Mouse (Mus musculus) embryonic facial prominence, embryonic 13.5 days (tissue): ENCODE data around the gene 2810408A11Rik. TPM values are rescaled to one million over a fixed set of nuclear protein-coding genes. Genes with fewer than 3 reads are reported as not detected.
A peak's percentile ranks its signal among the peaks of the same experiment; 100 is the strongest.
"Not testable (repeated sequence)": the region's sequence is repeated elsewhere in the genome, so short reads cannot be mapped to it uniquely, and the experiment has no call there.

Experiments used
- ATAC-seq: fragments of 200-750 bp; cut with Nextera tagmentation; 2 replicates; pipeline ENCODE4 v1.8.0; 2017; ENCODE audit warnings: low read depth; ENCODE audit not compliant: insufficient number of reproducible peaks, insufficient read depth, low FRiP score, low TSS enrichment
- H3K27ac ChIP-seq: fragments of 300-500 bp; sonication (generic); 2 replicates; pipeline ENCODE4 v1.5.1; 2015; ENCODE audit warnings: moderate library complexity, mild to moderate bottlenecking, inconsistent platforms
- H3K27me3 ChIP-seq: fragments of 300-500 bp; sonication (generic); 2 replicates; pipeline ENCODE4 v1.6.1; 2015; ENCODE audit warnings: mild to moderate bottlenecking, inconsistent platforms
- H3K36me3 ChIP-seq: fragments of 300-500 bp; sonication (generic); 2 replicates; pipeline ENCODE4 v1.6.1; 2015; ENCODE audit warnings: mild to moderate bottlenecking, inconsistent platforms
- H3K4me1 ChIP-seq: fragments of 300-500 bp; sonication (generic); 2 replicates; pipeline ENCODE4 v1.6.1; 2015; ENCODE audit warnings: inconsistent platforms
- H3K4me2 ChIP-seq: fragments of 300-500 bp; sonication (generic); 2 replicates; pipeline ENCODE4 v1.6.1; 2015; ENCODE audit warnings: moderate library complexity, mild to moderate bottlenecking, inconsistent platforms
- H3K4me3 ChIP-seq: fragments of 300-500 bp; sonication (generic); 2 replicates; pipeline ENCODE4 v1.5.1; 2015; ENCODE audit warnings: mild to moderate bottlenecking, inconsistent platforms
- H3K9ac ChIP-seq: fragments of 300-500 bp; sonication (generic); 2 replicates; pipeline ENCODE4 v1.6.1; 2015; ENCODE audit warnings: mild to moderate bottlenecking, inconsistent platforms
- H3K9me3 ChIP-seq: fragments of 300-500 bp; sonication (generic); 2 replicates; pipeline ENCODE4 v1.6.1; 2016; ENCODE audit warnings: inconsistent platforms
- WGBS: fragments of 180-500 bp; shearing (Covaris S2); methylation state at CpG from one replicate; pipeline ENCODE4 v1.1.7; 2015; ENCODE audit warnings: mixed read lengths; 5-methylcytosine and 5-hydroxymethylcytosine counted together
- polyA plus RNA-seq: library from polyadenylated mRNA; unstranded; fragments of >200 nt; fragmentation: Nextera tagmentation; extraction: Ambion mirVana; gene quantifications from 2 replicates; pipeline ENCODE4 v1.2.1, GENCODE M21; 2015

2810408A11Rik gene
- polyA plus RNA-seq, 1 experiment from 2014 or later: 15.6 TPM

DNA sequence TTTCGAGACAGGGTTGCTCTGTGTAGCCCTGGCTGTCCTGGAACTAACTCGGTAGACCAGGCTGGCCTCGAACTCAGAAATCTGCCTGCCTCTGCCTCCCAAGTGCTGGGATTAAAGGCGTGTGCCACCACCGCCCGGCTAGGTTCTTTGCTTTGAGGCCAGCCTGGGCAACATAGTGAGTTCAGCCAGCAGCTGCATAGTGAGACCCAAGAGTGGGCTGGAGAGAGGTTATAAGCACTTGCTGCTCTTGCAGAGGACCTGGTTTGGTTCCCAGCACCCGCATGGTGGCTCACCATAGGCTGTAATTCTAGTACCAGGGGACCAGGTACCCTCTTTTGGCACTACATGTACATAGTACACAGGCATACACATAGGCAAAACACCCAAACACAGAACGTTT is 29.4 kb upstream of the 2810408A11Rik start:
- H3K36me3 ChIP-seq, H3K4me2 ChIP-seq, H3K27me3 ChIP-seq, H3K9ac ChIP-seq, H3K4me3 ChIP-seq, H3K27ac ChIP-seq, H3K9me3 ChIP-seq, ATAC-seq, H3K4me1 ChIP-seq: not testable (repeated sequence)
- 86% methylated on average over 8 of the region's 8 CpGs for WGBS

- Histone ChIP-seq H3K9ac (no peak overlapping the region), H3K4me3 (no peak overlapping the region), H3K4me1 (peaks cover 9% of the 10 kb centered on the region), H3K9me3 (no peaks in the 10 kb centered on the region), H3K4me2 (no peak overlapping the region), H3K36me3 (no peaks in the 10 kb centered on the region), H3K27ac (no peak overlapping the region), H3K27me3 (no peaks in the 10 kb centered on the region)
- no peak for ATAC-seq
- 90% methylated on average over 4 of the region's 4 CpGs for WGBS
These were observed 28.9 kb upstream of the 2810408A11Rik start for GRCm38 (mm10) chr11:69929712-69930111.

- peaks cover 4% of the 10 kb centered on the region; the same call in 1 of the 2 replicates for H3K4me1 ChIP-seq
- WGBS: 93% methylated on average over 2 of the region's 2 CpGs
- ATAC-seq: no peak
These were observed 26.7 kb upstream of the 2810408A11Rik start for GRCm38 (mm10) chr11:69927501-69927900.

GRCm38 (mm10) chr11:69922796-69923195 is 22.0 kb upstream of the 2810408A11Rik start:
- Histone ChIP-seq H3K9ac (peak overlapping the region; percentile 59; the same call in 1 of the 2 replicates), H3K4me2 (peak overlapping the region; percentile 64; the same call in 1 of the 2 replicates), H3K9me3 (no peaks in the 10 kb centered on the region), H3K27me3 (no peaks in the 10 kb centered on the region), H3K36me3 (peaks cover 13% of the 10 kb centered on the region), H3K4me3 (peak overlapping the region; percentile 92; the same call in 1 of the 2 replicates), H3K27ac (peak overlapping the region; percentile 99; the same call in 1 of the 2 replicates), H3K4me1 (peaks cover 22% of the 10 kb centered on the region)
- ATAC-seq: no peak
- 60% methylated on average over 3 of the region's 3 CpGs for WGBS

More at GRCm38 (mm10) chr11:69927501-69927900, 26.7 kb upstream of the 2810408A11Rik start:
- H3K9ac ChIP-seq: no peak overlapping the region
- H3K27me3 ChIP-seq: no peaks in the 10 kb centered on the region
- H3K4me3 ChIP-seq: no peak overlapping the region
- H3K27ac ChIP-seq: no peak overlapping the region
- H3K9me3 ChIP-seq: no peaks in the 10 kb centered on the region
- no peaks in the 10 kb centered on the region for H3K36me3 ChIP-seq
- H3K4me2 ChIP-seq: no peak overlapping the region

DNA sequence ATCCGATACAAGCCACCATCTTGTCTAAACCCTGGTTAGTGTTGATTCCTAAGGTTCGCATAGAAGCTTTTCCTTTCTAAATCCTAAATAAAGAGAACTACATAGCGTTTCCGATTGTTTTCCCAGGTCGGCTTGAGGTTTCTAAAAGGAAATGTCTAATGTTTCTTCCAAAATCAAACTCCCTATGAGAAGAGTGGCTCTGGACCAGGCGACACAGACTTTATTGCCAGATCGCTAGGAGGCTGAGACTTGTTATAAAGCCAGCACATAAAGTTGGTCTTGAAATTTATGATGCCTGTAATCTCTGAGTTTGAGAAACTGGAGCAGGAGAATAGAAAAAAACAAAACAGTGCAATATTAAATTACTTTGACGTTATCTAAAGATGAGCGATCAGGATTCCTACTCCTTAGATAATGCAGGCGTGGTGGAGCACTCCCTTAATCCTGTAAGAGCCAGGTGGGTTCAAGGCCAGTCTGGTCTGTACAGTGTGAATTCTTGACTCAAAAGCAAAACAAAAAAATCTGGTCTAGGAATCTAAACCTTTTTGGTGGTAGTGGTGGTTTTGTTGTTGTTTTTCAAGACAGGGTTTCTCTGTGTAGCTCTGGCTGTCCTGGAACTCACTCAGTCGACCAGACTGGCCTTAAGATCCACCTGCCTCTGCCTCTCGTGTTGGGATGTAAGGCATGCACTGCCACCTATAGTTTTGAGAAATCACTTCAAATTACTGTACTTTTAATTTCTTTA is 21.4 kb upstream of the 2810408A11Rik start:
- no peak for ATAC-seq
- 2% methylated on average over 12 of the region's 12 CpGs for WGBS
- H3K4me1 ChIP-seq: peaks cover 25% of the 10 kb centered on the region

GRCm38 (mm10) chr11:69921114-69922011 is 20.6 kb upstream of the 2810408A11Rik start, which contains the start of gene Eif5a:
Gene Eif5a, minus strand, starts transcription at chr11:69921958.
- peak within 1 kb of the TSS; percentile 99 for H3K27ac ChIP-seq
- peak within 1 kb of the TSS; percentile 92 for H3K4me3 ChIP-seq
- H3K4me2 ChIP-seq: peak within 1 kb of the TSS; percentile 68
- WGBS: under 1% methylated on average over 78 of the region's 78 CpGs
- H3K27me3 ChIP-seq: no peaks in the 10 kb centered on the region
- peak within 1 kb of the TSS; percentile 97 for H3K9ac ChIP-seq
- peak; percentile 96 for ATAC-seq
- H3K36me3 ChIP-seq: peaks cover 27% of the 10 kb centered on the region
- H3K4me1 ChIP-seq: peaks cover 26% of the 10 kb centered on the region
- no peaks in the 10 kb centered on the region for H3K9me3 ChIP-seq

More for the DNA sequence above, 21.4 kb upstream of the 2810408A11Rik start:
- Histone ChIP-seq H3K27ac (peak overlapping the region; percentile 99), H3K4me2 (peak overlapping the region; percentile 64), H3K9ac (peak overlapping the region; percentile 78), H3K4me3 (peak overlapping the region; percentile 92), H3K27me3 (no peaks in the 10 kb centered on the region), H3K9me3 (no peaks in the 10 kb centered on the region), H3K36me3 (peaks cover 19% of the 10 kb centered on the region)

- H3K4me3 ChIP-seq: peak overlapping the region; percentile 92
- peak overlapping the region; percentile 97 for H3K9ac ChIP-seq
- H3K9me3 ChIP-seq: no peaks in the 10 kb centered on the region
- peaks cover 36% of the 10 kb centered on the region for H3K36me3 ChIP-seq
- peak overlapping the region; percentile 92 for H3K27ac ChIP-seq
- 0 out of 2 replicates have a peak, but pooled peaks have one; percentile 4 for ATAC-seq
- H3K4me2 ChIP-seq: peak overlapping the region; percentile 68
- no peaks in the 10 kb centered on the region for H3K27me3 ChIP-seq
- peaks cover 35% of the 10 kb centered on the region for H3K4me1 ChIP-seq
- under 1% methylated on average over 64 of the region's 65 CpGs for WGBS
These were observed 19.7 kb upstream of the 2810408A11Rik start for GRCm38 (mm10) chr11:69920266-69921031.

DNA sequence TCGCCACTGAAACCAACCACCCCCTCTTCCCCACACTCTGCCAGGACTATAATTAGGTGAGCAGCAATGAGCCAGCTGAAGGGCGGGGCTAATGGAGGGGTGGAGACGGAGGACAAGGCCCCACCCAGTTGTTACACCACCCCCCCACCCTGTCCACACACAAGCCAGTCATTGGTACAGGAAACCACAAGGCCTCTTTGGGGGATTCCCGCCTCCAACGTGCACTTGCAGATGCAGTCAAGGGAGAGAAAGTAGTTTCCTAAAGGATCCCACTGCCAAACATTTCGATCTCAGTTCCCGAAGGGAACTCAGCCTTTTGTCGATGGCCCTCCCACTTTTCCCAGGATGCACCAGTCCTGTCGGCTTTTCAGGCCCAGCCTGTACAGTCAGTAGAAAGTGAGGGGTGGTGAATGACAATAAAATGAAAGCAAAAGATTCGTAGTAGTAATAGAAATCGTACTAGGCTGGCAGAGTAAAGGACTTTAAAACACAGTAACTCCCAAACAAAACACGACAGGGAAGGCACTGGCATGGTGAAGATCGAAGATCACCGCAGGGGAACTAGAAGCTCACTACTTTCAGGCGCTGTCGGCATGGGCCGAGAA is 19.0 kb upstream of the 2810408A11Rik start:
- H3K27ac ChIP-seq: peak overlapping the region; percentile 92
- peak overlapping the region; percentile 68 for H3K4me2 ChIP-seq
- peak overlapping the region; percentile 97 for H3K9ac ChIP-seq
- peaks cover 43% of the 10 kb centered on the region for H3K36me3 ChIP-seq
- peaks cover 42% of the 10 kb centered on the region for H3K4me1 ChIP-seq
- H3K4me3 ChIP-seq: peak overlapping the region; percentile 92
- ATAC-seq: no peak
- no peaks in the 10 kb centered on the region for H3K27me3 ChIP-seq
- WGBS: under 1% methylated on average over 17 of the region's 17 CpGs
- H3K9me3 ChIP-seq: no peaks in the 10 kb centered on the region

DNA sequence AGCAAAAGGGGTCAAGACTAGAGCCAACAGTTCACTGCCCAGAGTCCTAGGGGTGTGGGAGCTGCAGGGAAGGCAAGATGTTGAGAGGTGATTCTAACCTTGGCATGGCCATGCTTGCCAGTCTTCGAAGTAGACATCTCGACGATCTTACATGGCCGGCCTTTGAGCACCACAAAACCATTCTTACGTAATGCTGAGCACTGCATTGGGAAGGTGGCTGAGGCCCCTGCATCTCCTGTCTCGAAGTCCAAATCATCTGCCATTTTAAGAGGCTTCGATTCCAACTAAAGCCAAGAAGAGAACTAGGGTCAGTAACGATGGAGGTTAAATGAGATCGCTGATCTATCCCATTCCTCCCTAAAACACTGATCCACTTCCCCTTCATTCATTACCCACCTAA is 18.3 kb upstream of the 2810408A11Rik start:
- peaks cover 48% of the 10 kb centered on the region for H3K4me1 ChIP-seq
- H3K27me3 ChIP-seq: no peaks in the 10 kb centered on the region
- peak overlapping the region; percentile 92 for H3K4me3 ChIP-seq
- 82% methylated on average over 9 of the region's 9 CpGs for WGBS
- peak overlapping the region; percentile 97 for H3K9ac ChIP-seq
- no peaks in the 10 kb centered on the region for H3K9me3 ChIP-seq
- H3K27ac ChIP-seq: peak overlapping the region; percentile 92
- peak overlapping the region; percentile 68 for H3K4me2 ChIP-seq
- no peak for ATAC-seq
- peaks cover 43% of the 10 kb centered on the region for H3K36me3 ChIP-seq

DNA sequence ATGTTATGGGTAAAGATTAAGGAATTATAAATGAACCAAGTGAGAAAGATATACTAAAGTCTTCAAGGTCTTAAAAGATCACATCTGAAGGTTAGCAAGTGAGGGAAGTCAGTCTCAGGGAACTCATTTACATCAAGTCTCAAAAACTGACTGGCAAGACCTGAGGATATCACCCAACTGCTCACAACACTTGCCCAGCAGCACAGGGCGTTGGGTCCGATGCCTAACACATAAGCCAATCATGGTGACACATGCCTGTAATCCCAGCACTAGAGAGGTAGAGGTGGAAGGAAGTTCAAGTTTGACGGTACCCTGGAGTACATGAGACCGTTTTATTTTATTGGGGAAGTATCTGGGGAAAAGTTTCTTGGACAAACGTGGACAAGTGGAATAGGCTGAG is 17.3 kb upstream of the 2810408A11Rik start:
- no peak overlapping the region for H3K4me3 ChIP-seq
- H3K4me2 ChIP-seq: no peak overlapping the region
- whole genome bisulfite sequencing: 83% methylated on average over 5 of the region's 5 CpGs
- peaks cover 47% of the 10 kb centered on the region for H3K36me3 ChIP-seq
- H3K27ac ChIP-seq: no peak overlapping the region
- no peak for ATAC-seq
- no peak overlapping the region for H3K9ac ChIP-seq
- H3K9me3 ChIP-seq: no peaks in the 10 kb centered on the region
- no peaks in the 10 kb centered on the region for H3K27me3 ChIP-seq
- peaks cover 53% of the 10 kb centered on the region for H3K4me1 ChIP-seq
